Mouse (Mus musculus): ENCODE measurements at regions not wholly inside any gene's neighbourhood (a gene's known extent, or its start where the extent isn't known, plus 50 kb on each side); places are given as distances from the start of the nearest gene placed in this dataset.

DNA sequence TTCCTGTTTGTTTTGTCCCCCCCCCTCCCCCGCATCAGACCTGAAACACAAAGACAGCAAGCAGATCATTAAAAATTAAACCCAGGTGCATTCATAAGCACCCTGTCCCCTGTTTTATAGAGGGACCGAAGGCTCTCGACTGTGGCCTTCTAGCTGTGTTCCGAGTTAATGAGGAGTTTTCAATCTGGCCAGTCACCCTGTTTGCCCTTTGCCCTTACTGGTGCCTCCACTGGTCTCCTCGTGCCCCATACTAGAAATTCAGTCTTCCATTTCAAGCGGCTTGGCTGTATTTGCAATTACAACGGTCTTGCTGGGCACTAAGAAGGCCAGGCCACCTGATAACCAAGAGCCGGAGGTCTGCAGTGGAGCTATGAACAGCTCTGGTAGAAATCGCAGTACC, 190.9 kb upstream of the Tbc1d5 start:
- TF ChIP-seq EP300 (optimal IDR thresholded peaks at IDR 0.05) (no peak), CTCF (IDR thresholded peaks at IDR 0.05; ENCODE audit: low read depth) (no peak)
